9 mouse cellular contexts compared by ENCODE assay signal in genomic region chr9:70408791-70409190, GRCm38 (mm10). TPM values are rescaled to one million over a fixed set of nuclear protein-coding genes. Genes with fewer than 3 reads are reported as not detected.
DNase-seq lines count a peak whose midpoint lies in the region; ATAC-seq and TF ChIP-seq lines count a peak whose summit lies in the region.
"Had no signal": no experiment of that assay in that cellular context is flagged by ENCODE, and none has a peak within 500 bp of the region (broad histone marks: within the 10 kb centered on the region; RNA-seq: fewer than 3 reads in every experiment).

No protein-coding gene starts in this region.

- ATAC-seq in kidney, postnatal 0 days (replicated peaks; ENCODE audit: low FRiP score, low read depth): no peak
- ATAC-seq in midbrain, embryonic 15.5 days (replicated peaks): no peak

- no peak for TF ChIP-seq POLR2A in spleen, adult 2 months (IDR thresholded peaks at IDR 0.05; ENCODE audit: low read depth, low read length)

- peak; percentile 23 for DNase-seq in gastrocnemius, adult 18-20 months (ENCODE audit: low spot score)
- no peak for DNase-seq in gastrocnemius, postnatal 36 days
- peak in 1 of 2 experiments; percentile 12 for DNase-seq in spleen, adult 2 months (ENCODE audit: low read depth in 1 of 2, low spot score in 2 of 2)
- no peak for DNase-seq in spleen, postnatal 4 days (ENCODE audit: low spot score in 2 of 2)
- peak; percentile 50 for DNase-seq in kidney, postnatal 0 days (ENCODE audit: low spot score)
- DNase-seq in thymus, postnatal 14 days: peak; percentile 38
- no peak for DNase-seq in right cerebral cortex, adult 2 months (ENCODE audit: low spot score in 2 of 2)
- DNase-seq: liver, embryonic 13.5 days had no signal

- no peak overlapping the region for H3K9ac ChIP-seq in kidney, postnatal 0 days (ENCODE audit: low read depth, low read length)
- no peak overlapping the region for H3K9ac ChIP-seq in midbrain, embryonic 15.5 days
- H3K9ac ChIP-seq: liver, embryonic 13.5 days had no signal

- 94% methylated on average over 3 of the region's 3 CpGs for WGBS in spleen, adult 2 months
- 89% methylated on average over 3 of the region's 3 CpGs for WGBS in kidney, postnatal 0 days
- 92% methylated on average over 3 of the region's 3 CpGs for WGBS in midbrain, embryonic 15.5 days

- H3K4me1 ChIP-seq in spleen, adult 2 months (ENCODE audit: control insufficient read depth, insufficient read depth, insufficient read length): no peaks in the 10 kb centered on the region
- H3K4me1 ChIP-seq in kidney, postnatal 0 days (replicated peaks; ENCODE audit: insufficient read depth, low read length): no peaks in the 10 kb centered on the region
- H3K4me1 ChIP-seq in midbrain, embryonic 15.5 days: no peaks in the 10 kb centered on the region
- H3K4me1 ChIP-seq: liver, embryonic 13.5 days had no signal

- H3K27me3 ChIP-seq in spleen, adult 2 months (ENCODE audit: control insufficient read depth, insufficient read depth, low read length): no peaks in the 10 kb centered on the region
- no peaks in the 10 kb centered on the region for H3K27me3 ChIP-seq in kidney, postnatal 0 days (ENCODE audit: insufficient read depth, low read length)
- H3K27me3 ChIP-seq in midbrain, embryonic 15.5 days (replicated peaks): no peaks in the 10 kb centered on the region
- H3K27me3 ChIP-seq: liver, embryonic 13.5 days had no signal

- H3K4me2 ChIP-seq in kidney, postnatal 0 days (ENCODE audit: low read length): no peak overlapping the region
- H3K4me2 ChIP-seq in midbrain, embryonic 15.5 days: no peak overlapping the region
- H3K4me2 ChIP-seq: liver, embryonic 13.5 days had no signal

- peaks cover 4% of the 10 kb centered on the region for H3K36me3 ChIP-seq in spleen, adult 2 months (ENCODE audit: control insufficient read depth, insufficient read depth, low read length)
- H3K36me3 ChIP-seq in kidney, postnatal 0 days (ENCODE audit: insufficient read depth, low read length): peaks cover 45% of the 10 kb centered on the region
- H3K36me3 ChIP-seq in midbrain, embryonic 15.5 days (replicated peaks): peaks cover 5% of the 10 kb centered on the region; the same call in 1 of the 2 replicates

- intact Hi-C loops in gastrocnemius, postnatal 36 days (cut with DNase I): loop anchor here (10.0 kb wide), 1 partner anchor 656 kb away; no protein-coding TSS in a partner anchor

- H3K4me3 ChIP-seq in spleen, adult 2 months (ENCODE audit: extremely low read depth, insufficient read depth, insufficient read length): no peak overlapping the region
- H3K4me3 ChIP-seq in kidney, postnatal 0 days (replicated peaks; ENCODE audit: low read depth, low read length): no peak overlapping the region
- no peak overlapping the region for H3K4me3 ChIP-seq in midbrain, embryonic 15.5 days
- H3K4me3 ChIP-seq: liver, embryonic 13.5 days had no signal

- TF ChIP-seq CTCF in spleen, adult 2 months (IDR thresholded peaks at IDR 0.05; ENCODE audit: extremely low read depth, insufficient read depth, insufficient read length, insufficient replicate concordance): peak; percentile 8; the same call in 1 of the 2 replicates
- peak; percentile 70 for TF ChIP-seq CTCF in kidney, postnatal 0 days (IDR thresholded peaks at IDR 0.05; ENCODE audit: low read depth)

- H3K27ac ChIP-seq in spleen, adult 2 months (ENCODE audit: insufficient read depth, low read length): no peak overlapping the region
- H3K27ac ChIP-seq in kidney, postnatal 0 days: no peak overlapping the region
- no peak overlapping the region for H3K27ac ChIP-seq in midbrain, embryonic 15.5 days
- H3K27ac ChIP-seq: liver, embryonic 13.5 days had no signal

- no peaks in the 10 kb centered on the region for H3K9me3 ChIP-seq in kidney, postnatal 0 days (replicated peaks; ENCODE audit: low read length)
- H3K9me3 ChIP-seq in midbrain, embryonic 15.5 days: no peaks in the 10 kb centered on the region
- H3K9me3 ChIP-seq: liver, embryonic 13.5 days had no signal

RNA-seq across cellular contexts. Expression of gene Ccnb2, which starts 12.6 kb away (rescaled TPM):
- total RNA-seq in gastrocnemius, adult 18-20 months (2021): under 1 TPM in 1 of 2 experiments, not detected in 1; 0.14 TPM
- under 1 TPM; 0.43 to 0.86 TPM for total RNA-seq in gastrocnemius, postnatal 36 days (2021)
- 12.3 and 12.9 TPM in 2 replicates for polyA plus RNA-seq in spleen, adult 2 months (2012; rRNA removed)
- polyA plus RNA-seq in kidney, postnatal 0 days (2015; fragmentation: Nextera tagmentation; extraction: Ambion mirVana): 127 and 130 TPM in 2 replicates
- 22.5 and 29.4 TPM in 2 replicates for polyA plus RNA-seq in midbrain, embryonic 15.5 days (2015; fragmentation: Nextera tagmentation; extraction: Ambion mirVana)

Comparison
In these comparisons a context has a peak if more than half of its experiments do, and no peak if none do; other contexts are left out.
1. DNase-seq: peak in gastrocnemius, adult 18-20 months (single experiment), kidney, postnatal 0 days (single experiment) and thymus, postnatal 14 days (single experiment); none in gastrocnemius, postnatal 36 days (0 of 2), spleen, postnatal 4 days (0 of 2) and right cerebral cortex, adult 2 months (0 of 2).